ENCODE assay signal across 23 mouse cellular contexts in the genomic region with DNA sequence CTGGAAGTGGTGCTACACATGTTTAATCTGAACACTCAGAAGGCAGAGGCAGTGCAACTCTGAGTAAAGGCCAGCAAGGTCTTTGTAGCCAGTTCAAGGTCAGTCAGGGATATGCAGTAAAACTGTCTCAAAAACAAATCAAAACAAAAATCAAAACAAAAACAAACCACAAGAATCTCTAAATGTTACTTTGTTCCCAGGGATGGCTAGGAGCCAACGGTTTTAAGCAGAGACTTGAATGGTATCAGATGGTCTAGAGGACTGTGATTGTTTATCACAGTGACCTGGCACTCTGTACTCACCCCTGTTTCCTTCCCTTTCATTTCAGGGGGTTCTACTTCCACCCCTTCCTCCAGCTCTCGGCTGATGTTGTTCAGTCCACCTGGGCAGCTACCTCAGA. TPM values are rescaled to one million over a fixed set of nuclear protein-coding genes. Genes with fewer than 3 reads are reported as not detected.
"Had no signal": no experiment of that assay in that cellular context is flagged by ENCODE, and none has a peak within 500 bp of the region (broad histone marks: within the 10 kb centered on the region; RNA-seq: fewer than 3 reads in every experiment).

No protein-coding gene starts in this region.

- DNase-seq: forebrain, postnatal 0 days; gastrocnemius, postnatal 14 days; gastrocnemius, postnatal 36 days; heart, adult 11 months; heart, adult 2 months; heart, postnatal 14 days; heart, postnatal 36 days; layer of hippocampus, adult 9-11 months; layer of hippocampus, postnatal 36 days; left cerebral cortex, postnatal 4 days had no signal

- H3K9ac ChIP-seq: forebrain, postnatal 0 days; heart, embryonic 13.5 days; heart, embryonic 15.5 days; hindbrain, embryonic 13.5 days; hindbrain, embryonic 15.5 days; limb, embryonic 13.5 days; limb, embryonic 15.5 days; liver, embryonic 12.5 days; liver, embryonic 14.5 days had no signal

- ATAC-seq: forebrain, postnatal 0 days; hindbrain, postnatal 0 days; intestine, embryonic 16.5 days; liver, embryonic 12.5 days had no signal

- H3K27ac ChIP-seq: heart, adult 2 months; heart, embryonic 13.5 days; heart, embryonic 15.5 days; hindbrain, embryonic 13.5 days; hindbrain, embryonic 15.5 days; hindbrain, postnatal 0 days; limb, embryonic 13.5 days; limb, embryonic 15.5 days; liver, embryonic 12.5 days; liver, embryonic 14.5 days had no signal

- H3K9me3 ChIP-seq: heart, embryonic 13.5 days; heart, embryonic 15.5 days; hindbrain, embryonic 13.5 days; hindbrain, embryonic 15.5 days; limb, embryonic 13.5 days; limb, embryonic 15.5 days; liver, embryonic 12.5 days had no signal

- H3K4me1 ChIP-seq: heart, embryonic 13.5 days; heart, embryonic 15.5 days; hindbrain, embryonic 13.5 days; hindbrain, embryonic 15.5 days; limb, embryonic 15.5 days; liver, embryonic 12.5 days had no signal

- H3K4me2 ChIP-seq: heart, embryonic 11.5 days; heart, embryonic 13.5 days; heart, embryonic 15.5 days; hindbrain, embryonic 13.5 days; hindbrain, embryonic 15.5 days; limb, embryonic 13.5 days; limb, embryonic 15.5 days; liver, embryonic 12.5 days had no signal

- H3K4me3 ChIP-seq: heart, adult 2 months; heart, embryonic 13.5 days; heart, embryonic 15.5 days; hindbrain, embryonic 13.5 days; hindbrain, embryonic 15.5 days; limb, embryonic 13.5 days; limb, embryonic 15.5 days; liver, embryonic 12.5 days had no signal

- H3K27me3 ChIP-seq: heart, embryonic 13.5 days; heart, embryonic 15.5 days; hindbrain, embryonic 13.5 days; hindbrain, embryonic 15.5 days; limb, embryonic 13.5 days; limb, embryonic 15.5 days; liver, embryonic 12.5 days had no signal

RNA-seq across cellular contexts. Expression of a gene that starts 49.7 kb away (rescaled TPM):
- polyA plus RNA-seq: forebrain, postnatal 0 days; hindbrain, postnatal 0 days; intestine, embryonic 14.5 days; liver, adult 2 months had no signal
